Mouse (Mus musculus) small intestine, adult 2 months (tissue): ENCODE results near the gene Itpr3. TPM values are rescaled to one million over a fixed set of nuclear protein-coding genes. Genes with fewer than 3 reads are reported as not detected.

Experiments used
- H3K27ac ChIP-seq: fragments of 200-500 bp; 2 replicates; pipeline ENCODE4 v1.5.1; 2012; ENCODE audit warnings: low read depth, low read length, control low read depth, inconsistent platforms; ENCODE audit not compliant: insufficient read depth
- H3K27me3 ChIP-seq: fragments of 200-500 bp; 2 replicates; pipeline ENCODE4 v1.6.1; 2012; ENCODE audit warnings: mild to moderate bottlenecking, moderate library complexity, low read length, inconsistent platforms; ENCODE audit not compliant: control insufficient read depth, insufficient read depth
- H3K36me3 ChIP-seq: fragments of 200-500 bp; 2 replicates; pipeline ENCODE4 v1.6.1; 2012; ENCODE audit warnings: mild to moderate bottlenecking, low read length, control low read depth, inconsistent platforms; ENCODE audit not compliant: control insufficient read depth, insufficient read depth
- H3K4me1 ChIP-seq: fragments of 200-500 bp; 2 replicates; pipeline ENCODE4 v1.6.1; 2012; ENCODE audit warnings: low read length, inconsistent platforms, mixed read lengths; ENCODE audit not compliant: control insufficient read depth, insufficient read depth, insufficient read length
- H3K4me3 ChIP-seq: fragments of 200-500 bp; 2 replicates; pipeline ENCODE4 v1.5.1; 2012; ENCODE audit warnings: low read depth, mild to moderate bottlenecking, control low read depth, inconsistent platforms, low read length, moderate library complexity
- CTCF ChIP-seq: fragments of 200-500 bp; IDR thresholded peaks from 2 replicates; pipeline ENCODE4 v1.5.1; 2012; ENCODE audit warnings: low read depth, mild to moderate bottlenecking, control low read depth, inconsistent platforms, low read length, moderate library complexity, mixed read lengths; ENCODE audit not compliant: insufficient replicate concordance, insufficient read length; ENCODE audit errors: extremely low read depth
- POLR2A ChIP-seq: fragments of 200-500 bp; IDR thresholded peaks from 2 replicates; pipeline ENCODE4 v1.6.1; 2012; ENCODE audit warnings: low read depth, mild to moderate bottlenecking, control low read depth, inconsistent platforms, low read length, moderate library complexity
- WGBS: fragments of 180-500 bp; shearing (Covaris S2); methylation state at CpG from one replicate; pipeline ENCODE4 v1.1.7; 2018; 5-methylcytosine and 5-hydroxymethylcytosine counted together
- polyA plus RNA-seq: library from polyadenylated mRNA; depleted of rRNA; stranded (reverse); fragments of >200 nt; gene quantifications from 2 replicates; pipeline ENCODE4 v1.2.3, GENCODE M21; 2012; rRNA removed

Gene Itpr3
- polyA plus RNA-seq, 1 experiment, result 66.7 TPM

- Histone ChIP-seq H3K4me1 (no peaks in the 10 kb centered on the region), H3K36me3 (no peaks in the 10 kb centered on the region), H3K27me3 (no peaks in the 10 kb centered on the region), H3K4me3 (no peak overlapping the region), H3K27ac (no peak overlapping the region)
- TF ChIP-seq CTCF (no peak), POLR2A (no peak)
- 70% methylated on average over 5 of the region's 5 CpGs for WGBS
These were observed 114.0 kb downstream of the Itpr3 start for GRCm38 (mm10) chr17:27171121-27171520.

Other genes starting within 250 kb of the Itpr3 start
- 0.11 and 3.5 TPM in 2 replicates for gene Nkx2-5, start 212.3 kb upstream of the Itpr3 start, polyA plus RNA-seq
- 2.5 and 3.7 TPM in 2 replicates for gene Kifc5b, start 140.2 kb upstream of the Itpr3 start, polyA plus RNA-seq
- gene Phf1, start 124.3 kb upstream of the Itpr3 start, polyA plus RNA-seq, result 35.6 and 67.1 TPM in 2 replicates
- gene Cuta, start 117.7 kb upstream of the Itpr3 start, polyA plus RNA-seq, result 83.4 and 151 TPM in 2 replicates
- gene Syngap1, start 116.1 kb upstream of the Itpr3 start, polyA plus RNA-seq, result 5.8 and 8.6 TPM in 2 replicates
- gene Zbtb9, start 84.1 kb upstream of the Itpr3 start, polyA plus RNA-seq, result 4.7 and 9.1 TPM in 2 replicates
- 113 and 265 TPM in 2 replicates for gene Bak1, start 28.3 kb upstream of the Itpr3 start, polyA plus RNA-seq
- 103 and 126 TPM in 2 replicates for gene Uqcc2, start 76.6 kb downstream of the Itpr3 start, polyA plus RNA-seq
- gene Ip6k3, start 110.5 kb downstream of the Itpr3 start, polyA plus RNA-seq, result 0.08 TPM in 1 of 2 replicates, not detected in the other
- 46.6 and 92.0 TPM in 2 replicates for gene Lemd2, start 147.2 kb downstream of the Itpr3 start, polyA plus RNA-seq